Mouse (Mus musculus): ENCODE measurements around the gene Wwp2.

Gene Wwp2

GRCm38 (mm10) chr8:107435962-107436831 is at the start of gene Wwp2:
Gene Wwp2, plus strand, starts transcription at chr8:107436365.
- peak; percentile 80 to 83 for DNase-seq (ENCODE audit: low spot score in 2 of 2)

GRCm38 (mm10) chr8:107386642-107387041 is 49.5 kb upstream of the Wwp2 start:
- DNase-seq (ENCODE audit: low spot score in 2 of 2), result peak in 1 of 2 experiments; percentile 21

GRCm38 (mm10) chr8:107387861-107388260 is 48.3 kb upstream of the Wwp2 start:
- no peak for DNase-seq (ENCODE audit: low spot score in 2 of 2)

DNA sequence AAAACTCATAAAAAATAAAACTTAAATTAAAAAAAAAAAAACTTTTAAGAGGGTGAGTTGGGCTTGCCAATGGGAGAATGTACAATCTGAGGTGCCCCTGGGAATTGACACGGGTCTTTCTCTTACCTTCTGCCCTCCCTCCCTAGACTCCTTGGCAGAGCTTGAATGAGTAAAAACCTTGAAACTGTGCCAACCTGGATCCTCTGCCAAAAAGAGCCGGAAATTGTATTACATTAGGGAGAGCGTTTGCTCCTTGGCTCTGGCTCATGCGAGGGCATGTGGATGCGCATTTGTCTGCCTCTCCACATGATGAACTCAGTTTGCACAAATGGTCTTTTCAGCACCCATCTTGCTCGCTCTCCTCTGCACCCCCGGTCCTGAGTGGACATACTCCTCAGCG is 46.6 kb upstream of the Wwp2 start:
- no peak for DNase-seq (ENCODE audit: low spot score in 2 of 2)

DNA sequence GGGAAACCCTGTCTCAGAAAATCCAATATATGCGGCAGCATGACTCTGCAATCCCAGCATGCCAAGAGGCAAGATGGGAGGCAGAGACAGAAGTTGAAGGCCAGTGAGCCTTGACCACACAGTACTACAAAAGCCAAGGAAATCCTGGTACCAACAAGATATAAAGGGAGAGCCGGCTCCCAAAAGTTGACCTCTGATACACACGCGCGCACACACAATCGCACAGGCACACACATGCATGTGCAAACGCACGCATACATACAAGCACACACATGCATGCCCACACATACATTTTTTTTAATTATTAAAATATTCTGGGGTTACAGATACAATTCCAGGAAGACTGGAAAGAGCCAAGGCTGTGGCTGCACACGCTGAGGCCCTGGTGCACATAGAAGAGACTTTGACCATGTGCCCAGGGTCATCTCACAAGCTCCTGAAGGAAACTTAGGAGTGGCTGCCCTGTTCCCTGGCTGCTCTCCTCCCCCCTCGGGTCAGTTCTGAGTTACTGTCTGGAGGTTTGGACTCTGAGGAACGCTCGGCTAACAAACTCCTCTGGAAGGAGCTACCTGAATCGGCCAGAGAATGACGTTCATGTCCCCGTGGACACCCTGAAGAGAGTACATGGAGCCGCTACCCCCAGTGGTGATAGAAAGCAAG is 45.6 kb upstream of the Wwp2 start:
- DNase-seq (ENCODE audit: low spot score in 2 of 2), result no peak

- no peak for DNase-seq (ENCODE audit: low spot score in 2 of 2)
These were observed 45.0 kb upstream of the Wwp2 start for GRCm38 (mm10) chr8:107391136-107391516.

DNA sequence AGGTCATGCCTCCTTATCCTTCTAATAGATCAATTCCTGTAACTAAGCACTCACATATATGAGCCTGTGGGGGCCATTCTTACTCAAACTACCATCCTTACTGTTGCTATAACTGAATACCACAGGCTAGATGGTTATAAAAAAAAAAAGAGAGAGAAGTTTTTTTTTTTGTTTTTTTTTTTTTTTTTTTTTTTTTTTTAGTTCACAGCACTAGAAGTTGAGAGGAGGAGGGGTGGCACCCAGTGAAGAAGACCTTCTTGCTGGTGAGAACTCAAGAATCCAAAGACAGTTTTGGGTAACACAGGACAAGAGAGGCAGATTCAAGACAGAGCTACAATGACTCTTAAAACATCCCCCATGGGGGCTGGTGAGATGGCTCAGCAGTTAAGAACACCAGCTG is 40.8 kb upstream of the Wwp2 start:
- DNase-seq (ENCODE audit: low spot score in 2 of 2), result no peak

DNA sequence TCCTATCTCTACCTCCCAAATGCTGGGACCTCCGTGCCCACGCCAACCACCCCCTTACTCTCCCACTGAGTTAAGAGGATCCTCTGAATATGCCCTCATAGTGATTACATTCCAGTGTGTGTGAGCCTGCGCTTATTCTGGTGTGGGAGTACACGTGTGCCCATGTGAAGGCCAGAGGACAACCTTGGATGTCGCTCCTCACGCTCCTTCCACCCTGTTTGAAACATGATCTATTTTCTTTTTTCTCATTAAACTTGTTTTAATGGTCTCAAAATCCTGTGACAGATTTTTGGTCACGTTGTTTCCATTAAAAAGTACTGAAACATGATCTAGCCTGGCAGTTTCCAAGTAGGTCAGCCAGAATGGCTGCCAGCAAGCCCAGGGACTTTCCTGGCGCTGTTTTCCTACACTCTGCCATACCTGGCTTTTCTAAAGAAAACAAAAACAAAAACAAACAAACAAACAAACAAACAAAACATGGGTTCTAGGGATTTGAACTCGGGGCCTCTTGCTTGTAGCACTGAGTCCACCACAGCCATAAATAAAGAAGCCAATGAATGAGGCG is 40.0 kb upstream of the Wwp2 start:
- no peak for DNase-seq (ENCODE audit: low spot score in 2 of 2)

GRCm38 (mm10) chr8:107397665-107398064 is 38.5 kb upstream of the Wwp2 start:
- no peak for DNase-seq (ENCODE audit: low spot score in 2 of 2)

GRCm38 (mm10) chr8:107399495-107399894 is 36.7 kb upstream of the Wwp2 start:
- DNase-seq (ENCODE audit: low spot score in 2 of 2), result no peak

DNA sequence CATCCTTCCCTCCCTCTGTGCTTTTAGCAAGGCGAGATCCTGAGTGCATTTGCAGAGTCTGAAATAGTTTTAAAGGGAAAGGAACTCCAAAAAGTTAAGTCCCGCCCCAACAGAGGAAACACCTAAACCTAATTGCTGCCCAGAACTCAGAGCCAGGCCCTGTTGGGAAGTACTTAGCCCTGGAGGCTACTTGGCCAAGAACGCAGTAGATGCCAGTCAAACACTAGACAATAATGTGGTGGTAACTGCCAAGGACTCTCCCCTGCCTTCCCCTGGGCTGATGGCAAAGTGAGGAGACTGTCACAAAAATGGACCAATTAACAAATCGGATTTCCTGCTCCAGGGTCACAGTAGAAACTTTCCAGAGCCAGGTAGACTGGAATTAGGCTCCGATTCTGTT is 34.3 kb upstream of the Wwp2 start:
- no peak for DNase-seq (ENCODE audit: low spot score in 2 of 2)

GRCm38 (mm10) chr8:107403038-107403781 is 33.0 kb upstream of the Wwp2 start, which contains the start of gene Nqo1:
Gene Nqo1, minus strand, starts transcription at chr8:107403206.
- peak; percentile 34 to 37 for DNase-seq (ENCODE audit: low spot score in 2 of 2)

DNA sequence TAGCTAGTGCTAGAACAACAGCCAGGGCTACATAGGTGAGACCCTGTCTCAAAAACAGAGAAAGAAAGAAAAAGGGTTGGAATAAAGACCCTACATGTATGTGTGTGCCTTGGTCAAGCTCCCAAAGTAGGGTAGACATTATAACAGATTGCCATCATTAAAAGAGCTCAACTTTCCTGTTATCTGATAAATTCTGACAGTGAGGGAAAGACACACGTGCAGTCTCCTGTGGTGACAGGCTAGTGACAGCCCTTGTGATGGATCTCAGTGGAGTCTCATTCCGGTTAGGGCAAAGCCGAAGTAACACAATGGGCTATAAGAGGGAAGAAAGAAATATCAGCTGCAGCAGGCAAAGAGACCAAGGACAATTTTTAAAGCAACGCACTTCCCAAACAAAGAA is 32.1 kb upstream of the Wwp2 start:
- no peak for DNase-seq (ENCODE audit: low spot score in 2 of 2)

DNA sequence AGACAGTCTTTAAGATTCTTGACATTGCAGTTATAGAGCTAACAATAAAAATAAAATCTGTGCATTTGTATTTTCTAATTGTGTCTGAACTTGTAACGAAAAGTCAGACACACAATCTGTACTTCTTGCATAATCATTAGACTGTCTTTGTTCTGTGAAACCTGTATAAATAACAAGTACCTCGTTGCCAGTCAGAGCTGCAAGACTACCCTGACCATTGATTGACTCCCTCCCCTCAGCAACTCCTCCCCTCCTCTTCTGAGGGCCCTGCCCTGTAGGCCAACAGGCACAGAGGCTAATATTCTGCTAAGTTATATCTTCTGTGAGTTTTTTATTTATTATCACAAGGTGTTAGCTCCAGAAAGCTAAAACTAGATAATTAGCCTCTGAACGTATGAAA is 30.2 kb upstream of the Wwp2 start:
- no peak for DNase-seq (ENCODE audit: low spot score in 2 of 2)

GRCm38 (mm10) chr8:107411391-107411790 is 24.8 kb upstream of the Wwp2 start:
- no peak for DNase-seq (ENCODE audit: low spot score in 2 of 2)

DNA sequence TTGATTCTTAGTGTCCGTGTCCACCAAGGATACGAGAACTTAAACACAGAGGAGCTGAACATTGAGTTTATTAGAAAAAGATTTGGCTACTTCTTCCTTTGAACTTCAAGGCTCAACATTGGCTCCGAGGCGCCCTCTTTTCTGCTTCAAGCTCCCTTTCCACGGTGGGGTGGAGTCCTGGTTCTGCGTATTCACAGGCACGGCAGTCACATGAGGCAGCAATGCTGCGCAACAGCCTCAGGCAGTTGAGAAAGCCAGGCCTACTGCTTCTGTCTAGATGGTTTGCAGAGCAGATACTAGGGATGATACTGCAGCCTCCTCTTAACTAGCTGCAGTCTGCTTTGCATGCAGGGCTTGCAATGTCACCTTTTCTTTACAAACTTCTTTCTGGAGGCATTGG is 23.6 kb upstream of the Wwp2 start:
- no peak for DNase-seq (ENCODE audit: low spot score in 2 of 2)

- no peak for DNase-seq (ENCODE audit: low spot score in 2 of 2)
These were observed 22.3 kb upstream of the Wwp2 start for GRCm38 (mm10) chr8:107413881-107414280.

GRCm38 (mm10) chr8:107417001-107417400 is 19.2 kb upstream of the Wwp2 start:
- no peak for DNase-seq (ENCODE audit: low spot score in 2 of 2)

GRCm38 (mm10) chr8:107424176-107424575 is 12.0 kb upstream of the Wwp2 start:
- DNase-seq (ENCODE audit: low spot score in 2 of 2), result no peak

GRCm38 (mm10) chr8:107424597-107425229 is 11.5 kb upstream of the Wwp2 start, which contains the start of gene Nob1:
Gene Nob1, minus strand, starts transcription at chr8:107425051.
- DNase-seq (ENCODE audit: low spot score in 2 of 2), result peak; percentile 94 to 99

GRCm38 (mm10) chr8:107425230-107425597 is 11.0 kb upstream of the Wwp2 start:
- DNase-seq (ENCODE audit: low spot score in 2 of 2), result no peak

- DNase-seq (ENCODE audit: low spot score in 2 of 2), result no peak
These were observed 5.3 kb upstream of the Wwp2 start for GRCm38 (mm10) chr8:107430821-107431220.

All from thymus, postnatal 10 days (tissue).